Mouse (Mus musculus) megakaryocyte, embryonic 14.5 days (primary cell): ENCODE measurements around the gene Psmb7.

Source experiments
- FLI1 ChIP-seq: IDR thresholded peaks from 2 replicates; pipeline ENCODE4 v1.6.1; 2012; ENCODE audit warnings: low read length, inconsistent platforms, mixed read lengths
- GATA1 ChIP-seq: IDR thresholded peaks from 3 replicates; pipeline ENCODE4 v1.6.1; 2012; ENCODE audit warnings: mixed read lengths, low read length, inconsistent platforms, borderline replicate concordance

- TF ChIP-seq GATA1 (no peak), FLI1 (no peak)
Measured at GRCm38 (mm10) chr2:38586733-38587132, 57.2 kb downstream of the Psmb7 start.
